Mouse (Mus musculus) megakaryocyte, embryonic 14.5 days (primary cell): ENCODE results near the gene Vwa5b1. TPM values are rescaled to one million over a fixed set of nuclear protein-coding genes. Genes with fewer than 3 reads are reported as not detected.

Experiments
- H3K27me3 ChIP-seq: replicated peaks from 2 replicates; pipeline ENCODE3; 2012; ENCODE audit warnings: inconsistent platforms
- H3K36me3 ChIP-seq: replicated peaks from 2 replicates; pipeline ENCODE3; 2012; ENCODE audit warnings: low read length, inconsistent platforms, mixed read lengths
- H3K4me1 ChIP-seq: 2 replicates; pipeline ENCODE4 v1.6.1; 2012; ENCODE audit warnings: inconsistent platforms
- H3K4me3 ChIP-seq: replicated peaks from 2 replicates; pipeline ENCODE3; 2012; ENCODE audit warnings: moderate library complexity, mild to moderate bottlenecking, inconsistent platforms
- H3K9me3 ChIP-seq: 2 replicates; pipeline ENCODE4 v1.6.1; 2012; ENCODE audit warnings: inconsistent platforms
- FLI1 ChIP-seq: IDR thresholded peaks from 2 replicates; pipeline ENCODE4 v1.6.1; 2012; ENCODE audit warnings: low read length, inconsistent platforms, mixed read lengths
- GATA1 ChIP-seq: IDR thresholded peaks from 3 replicates; pipeline ENCODE4 v1.6.1; 2012; ENCODE audit warnings: mixed read lengths, low read length, inconsistent platforms, borderline replicate concordance
- polyA plus RNA-seq: library from polyadenylated mRNA; stranded (reverse); fragments of >175 nt; gene quantifications from 2 replicates; pipeline ENCODE4 v1.2.3, GENCODE M21; 2012; ENCODE audit warnings: low replicate concordance; ENCODE audit not compliant: insufficient read depth

Vwa5b1 gene
- polyA plus RNA-seq, 1 experiment = not detected

DNA sequence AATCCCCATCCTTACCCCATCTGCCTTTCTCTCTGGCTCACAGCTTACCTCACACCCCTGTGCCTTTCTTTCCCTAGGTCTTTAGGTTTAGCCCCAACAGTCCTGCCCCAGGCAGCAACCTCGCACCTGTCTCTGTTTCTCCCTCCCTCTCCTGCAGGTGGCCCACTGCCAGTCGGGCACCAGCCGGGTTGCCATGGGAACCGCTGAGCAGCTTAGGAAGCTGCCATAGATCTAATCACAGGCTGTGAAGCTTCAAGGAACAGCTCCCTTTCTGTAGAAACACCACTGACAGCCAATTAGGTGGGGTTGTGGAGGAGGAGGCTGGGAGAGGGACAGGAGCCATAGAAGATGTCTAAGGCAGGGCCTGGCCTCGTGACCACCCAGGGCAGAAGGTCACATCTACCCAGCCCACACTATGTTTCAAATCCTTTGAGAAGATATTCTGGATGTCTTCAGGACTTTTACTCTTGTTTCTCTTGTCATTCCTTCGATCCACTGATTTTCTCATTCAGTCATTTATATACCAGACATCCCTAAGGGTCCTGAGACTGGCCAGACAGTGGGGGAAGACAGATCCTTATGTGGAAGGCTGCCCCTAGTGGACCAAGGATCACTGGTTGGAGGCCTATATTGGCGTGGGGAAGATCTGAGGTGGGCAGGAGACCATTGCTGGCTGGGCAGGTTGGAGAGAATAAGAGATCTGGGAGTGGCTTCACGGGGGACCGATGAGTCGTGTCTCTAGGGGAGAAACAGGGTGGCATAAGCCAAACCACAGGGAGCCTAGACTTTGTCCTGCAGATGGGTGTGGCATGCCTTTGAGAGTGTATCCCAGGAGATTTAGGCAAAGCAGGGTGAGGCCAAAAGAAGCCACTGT is 98.2 kb downstream of the Vwa5b1 start:
- no peaks in the 10 kb centered on the region for H3K4me1 ChIP-seq
- TF ChIP-seq FLI1 (no peak), GATA1 (no peak)
- peaks cover 35% of the 10 kb centered on the region for H3K9me3 ChIP-seq
- H3K27me3 ChIP-seq = peaks cover 33% of the 10 kb centered on the region
- H3K36me3 ChIP-seq = no peaks in the 10 kb centered on the region
- no peak overlapping the region for H3K4me3 ChIP-seq

- Histone ChIP-seq H3K36me3 (no peaks in the 10 kb centered on the region), H3K4me3 (no peak overlapping the region), H3K4me1 (no peaks in the 10 kb centered on the region), H3K9me3 (peaks cover 29% of the 10 kb centered on the region), H3K27me3 (peaks cover 29% of the 10 kb centered on the region)
- TF ChIP-seq FLI1 (no peak), GATA1 (no peak)
Measured at GRCm38 (mm10) chr4:138535610-138536009, 100.1 kb downstream of the Vwa5b1 start.

DNA sequence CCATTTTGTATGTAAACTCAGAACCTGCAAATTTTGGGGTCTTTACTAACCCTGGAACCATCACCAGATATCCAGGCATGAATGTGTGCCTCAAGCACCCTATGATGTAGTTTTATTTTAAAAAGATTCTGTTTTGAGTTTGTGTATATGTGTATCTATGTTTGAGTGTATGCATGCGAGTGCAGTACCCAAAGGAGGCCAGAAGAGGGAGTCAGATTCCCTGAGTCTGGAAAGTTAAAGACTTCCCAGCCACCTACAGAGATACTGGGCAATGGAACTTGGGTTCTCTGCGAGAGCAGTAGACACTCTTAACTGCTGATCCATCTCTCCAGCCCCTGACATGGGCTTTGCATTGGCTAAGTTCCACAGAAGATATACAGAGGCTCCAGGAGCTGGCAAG is 101.8 kb downstream of the Vwa5b1 start:
- H3K27me3 ChIP-seq = peaks cover 20% of the 10 kb centered on the region
- H3K9me3 ChIP-seq = peaks cover 23% of the 10 kb centered on the region
- no peaks in the 10 kb centered on the region for H3K4me1 ChIP-seq
- no peaks in the 10 kb centered on the region for H3K36me3 ChIP-seq
- TF ChIP-seq GATA1 = no peak
- TF ChIP-seq FLI1 = no peak
- H3K4me3 ChIP-seq = no peak overlapping the region

GRCm38 (mm10) chr4:138531761-138532160 is 103.9 kb downstream of the Vwa5b1 start:
- Histone ChIP-seq H3K36me3 (no peaks in the 10 kb centered on the region), H3K4me1 (no peaks in the 10 kb centered on the region), H3K4me3 (no peak overlapping the region), H3K9me3 (peaks cover 23% of the 10 kb centered on the region), H3K27me3 (peaks cover 13% of the 10 kb centered on the region)
- TF ChIP-seq FLI1 = no peak
- no peak for TF ChIP-seq GATA1

GRCm38 (mm10) chr4:138530011-138530410 is 105.7 kb downstream of the Vwa5b1 start:
- Histone ChIP-seq H3K36me3 (no peaks in the 10 kb centered on the region), H3K4me3 (no peak overlapping the region), H3K27me3 (peaks cover 5% of the 10 kb centered on the region), H3K4me1 (no peaks in the 10 kb centered on the region), H3K9me3 (peaks cover 23% of the 10 kb centered on the region)
- TF ChIP-seq FLI1 (no peak), GATA1 (no peak)

DNA sequence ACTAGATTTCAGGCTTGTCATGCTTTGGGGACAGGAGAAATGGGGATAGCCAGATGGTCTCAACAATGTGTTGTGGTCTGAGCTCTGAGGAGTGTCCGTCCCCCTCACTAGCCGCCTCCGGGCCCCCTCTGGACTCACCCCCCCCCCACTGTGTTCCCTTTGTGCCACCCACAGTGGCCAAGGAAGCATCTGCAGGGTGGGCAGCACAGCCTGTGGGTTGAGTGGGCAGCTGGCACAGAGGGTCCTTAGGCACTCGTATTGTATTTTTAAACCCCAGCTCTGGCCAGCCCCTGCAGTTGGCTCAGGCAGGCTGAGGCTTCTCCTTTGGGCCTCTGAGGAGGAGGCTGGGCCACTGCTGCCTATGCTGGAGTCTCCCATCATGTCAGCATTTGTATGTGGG is 110.0 kb downstream of the Vwa5b1 start:
- H3K9me3 ChIP-seq = no peaks in the 10 kb centered on the region

DNA sequence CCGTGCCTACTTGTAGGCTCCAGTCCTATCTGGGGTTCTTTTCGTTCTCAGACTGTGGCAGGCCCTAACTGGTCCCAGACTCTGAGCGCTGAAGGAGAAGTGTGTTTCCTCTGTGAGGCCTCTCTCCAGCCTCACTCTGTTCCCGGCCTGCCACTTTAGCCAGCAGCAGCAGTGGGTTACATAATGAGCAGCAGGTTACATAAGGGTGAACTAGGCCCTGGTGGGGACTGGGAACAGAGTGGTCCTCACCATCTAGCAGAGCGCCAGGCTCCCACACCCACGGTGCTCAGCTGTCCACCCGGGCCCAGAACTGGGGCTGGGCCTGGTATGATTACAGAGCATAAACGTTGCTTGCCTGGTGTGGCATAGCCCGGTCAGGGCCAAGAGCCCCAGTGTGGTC is 110.9 kb downstream of the Vwa5b1 start:
- Histone ChIP-seq H3K36me3 (no peaks in the 10 kb centered on the region), H3K9me3 (no peaks in the 10 kb centered on the region), H3K27me3 (peaks cover 39% of the 10 kb centered on the region), H3K4me3 (no peak overlapping the region), H3K4me1 (no peaks in the 10 kb centered on the region)
- TF ChIP-seq GATA1 (no peak), FLI1 (no peak)

More for the DNA sequence above, 110.0 kb downstream of the Vwa5b1 start:
- no peak overlapping the region for H3K4me3 ChIP-seq
- H3K27me3 ChIP-seq = peaks cover 34% of the 10 kb centered on the region
- no peaks in the 10 kb centered on the region for H3K4me1 ChIP-seq
- no peak for TF ChIP-seq FLI1
- TF ChIP-seq GATA1 = no peak
- no peaks in the 10 kb centered on the region for H3K36me3 ChIP-seq

DNA sequence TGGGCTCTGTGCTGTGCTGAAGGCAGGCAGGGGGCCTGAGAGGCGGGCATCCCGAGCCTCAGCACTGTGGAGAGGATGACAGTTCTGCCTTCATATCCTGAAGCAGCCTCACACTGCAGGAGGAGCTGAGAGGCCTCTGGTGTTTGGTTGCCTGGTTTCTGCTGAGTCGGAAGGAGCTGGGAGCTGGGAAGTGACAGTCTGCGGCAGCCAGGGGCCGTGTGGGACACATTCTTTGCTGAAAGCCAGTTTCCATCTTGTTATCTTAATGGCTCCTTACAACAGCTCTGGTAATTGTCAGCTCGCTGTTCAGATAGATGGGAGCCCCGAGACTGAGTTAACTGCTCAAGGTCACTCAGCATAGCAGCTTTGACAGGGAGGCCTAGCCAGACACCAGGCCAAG is 111.9 kb downstream of the Vwa5b1 start:
- no peaks in the 10 kb centered on the region for H3K9me3 ChIP-seq

GRCm38 (mm10) chr4:138522296-138522695 is 113.4 kb downstream of the Vwa5b1 start:
- Histone ChIP-seq H3K27me3 (peaks cover 51% of the 10 kb centered on the region), H3K4me3 (no peak overlapping the region), H3K36me3 (no peaks in the 10 kb centered on the region), H3K9me3 (no peaks in the 10 kb centered on the region), H3K4me1 (no peaks in the 10 kb centered on the region)
- TF ChIP-seq GATA1 (no peak), FLI1 (no peak)

More for the DNA sequence above, 111.9 kb downstream of the Vwa5b1 start:
- H3K36me3 ChIP-seq = no peaks in the 10 kb centered on the region
- TF ChIP-seq FLI1 (no peak), GATA1 (no peak)
- H3K4me3 ChIP-seq = no peak overlapping the region
- peaks cover 46% of the 10 kb centered on the region for H3K27me3 ChIP-seq
- H3K4me1 ChIP-seq = no peaks in the 10 kb centered on the region

DNA sequence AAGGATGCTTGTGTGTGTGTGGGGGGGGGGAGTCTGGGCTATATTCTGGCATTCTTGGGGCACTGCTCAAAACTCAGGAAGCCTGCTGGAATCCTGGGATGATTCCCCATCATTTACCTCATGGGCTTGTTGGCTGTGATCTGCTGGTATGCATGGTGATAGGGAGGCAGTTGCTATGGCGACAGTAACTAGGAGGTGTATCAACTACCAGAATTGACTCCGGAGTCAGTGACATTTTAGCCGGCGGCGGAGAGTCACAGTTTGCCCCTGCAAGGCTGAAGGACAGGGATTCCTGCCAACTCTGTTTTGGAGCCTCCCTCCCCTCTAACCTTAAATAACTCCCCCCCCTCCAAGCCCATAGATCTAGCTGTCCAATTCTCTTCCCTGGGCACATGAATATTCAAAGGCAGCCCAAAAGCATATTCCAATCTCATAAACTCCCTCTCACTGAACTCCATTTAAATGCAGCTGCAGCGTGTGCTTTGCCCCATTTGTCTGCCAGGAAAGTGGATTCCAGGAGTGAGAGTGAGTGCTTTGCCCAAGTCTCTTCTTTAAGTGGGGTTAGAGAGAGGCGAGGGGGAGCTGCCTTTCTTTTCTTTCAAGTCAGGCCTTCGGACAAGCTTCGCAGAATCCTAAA is 118.4 kb downstream of the Vwa5b1 start:
- H3K4me1 ChIP-seq = no peaks in the 10 kb centered on the region
- H3K27me3 ChIP-seq = peaks cover 48% of the 10 kb centered on the region
- H3K9me3 ChIP-seq = no peaks in the 10 kb centered on the region
- TF ChIP-seq FLI1 = no peak
- TF ChIP-seq GATA1 = no peak
- H3K36me3 ChIP-seq = no peaks in the 10 kb centered on the region
- no peak overlapping the region for H3K4me3 ChIP-seq
